Mouse (Mus musculus) thymus, adult 2 months (tissue): ENCODE results near the gene Acsm3. TPM values are rescaled to one million over a fixed set of nuclear protein-coding genes. Genes with fewer than 3 reads are reported as not detected.

Source experiments
- DNase-seq: peaks from one replicate; pipeline ENCODE4 v3.0.0; 2021
- H3K27ac ChIP-seq: fragments of 200-500 bp; 2 replicates; pipeline ENCODE4 v1.5.1; 2012; ENCODE audit warnings: low read length, control low read depth; ENCODE audit not compliant: control insufficient read depth, insufficient read depth
- H3K27me3 ChIP-seq: fragments of 200-500 bp; 2 replicates; pipeline ENCODE4 v1.6.1; 2012; ENCODE audit warnings: mild to moderate bottlenecking, low read length, moderate library complexity, mixed read lengths; ENCODE audit not compliant: control insufficient read depth, insufficient read depth
- H3K36me3 ChIP-seq: fragments of 200-500 bp; 2 replicates; pipeline ENCODE4 v1.6.1; 2012; ENCODE audit warnings: mild to moderate bottlenecking, low read length, moderate library complexity; ENCODE audit not compliant: control insufficient read depth, insufficient read depth
- H3K4me1 ChIP-seq: fragments of 200-500 bp; replicated peaks from 2 replicates; pipeline ENCODE4 v1.6.1; 2012; ENCODE audit warnings: low read length; ENCODE audit not compliant: control insufficient read depth, insufficient read depth
- H3K4me3 ChIP-seq: fragments of 200-500 bp; 2 replicates; pipeline ENCODE4 v1.5.1; 2012; ENCODE audit warnings: mild to moderate bottlenecking, low read length, control low read depth, moderate library complexity; ENCODE audit not compliant: control insufficient read depth, insufficient read depth
- CTCF ChIP-seq: fragments of 200-500 bp; IDR thresholded peaks from 2 replicates; pipeline ENCODE4 v1.5.1; 2012; ENCODE audit warnings: mild to moderate bottlenecking, control low read depth, low read length, moderate library complexity, borderline replicate concordance; ENCODE audit not compliant: control insufficient read depth, poor library complexity, insufficient read depth; ENCODE audit errors: extremely low read depth
- POLR2A ChIP-seq: fragments of 200-500 bp; IDR thresholded peaks from 2 replicates; pipeline ENCODE4 v1.6.1; 2012; ENCODE audit warnings: mild to moderate bottlenecking, low read length, control low read depth, moderate library complexity; ENCODE audit not compliant: control insufficient read depth, poor library complexity, insufficient read depth; ENCODE audit errors: extremely low read depth
- WGBS: fragments of 180-500 bp; shearing (Covaris S2); methylation state at CpG from one replicate; pipeline ENCODE4 v1.1.7; 2018; 5-methylcytosine and 5-hydroxymethylcytosine counted together
- polyA plus RNA-seq: library from polyadenylated mRNA; depleted of rRNA; stranded (reverse); fragments of >200 nt; gene quantifications from 2 replicates; pipeline ENCODE4 v1.2.3, GENCODE M21; 2012

Acsm3 gene
- polyA plus RNA-seq, 1 experiment, result 0.89 TPM

DNA sequence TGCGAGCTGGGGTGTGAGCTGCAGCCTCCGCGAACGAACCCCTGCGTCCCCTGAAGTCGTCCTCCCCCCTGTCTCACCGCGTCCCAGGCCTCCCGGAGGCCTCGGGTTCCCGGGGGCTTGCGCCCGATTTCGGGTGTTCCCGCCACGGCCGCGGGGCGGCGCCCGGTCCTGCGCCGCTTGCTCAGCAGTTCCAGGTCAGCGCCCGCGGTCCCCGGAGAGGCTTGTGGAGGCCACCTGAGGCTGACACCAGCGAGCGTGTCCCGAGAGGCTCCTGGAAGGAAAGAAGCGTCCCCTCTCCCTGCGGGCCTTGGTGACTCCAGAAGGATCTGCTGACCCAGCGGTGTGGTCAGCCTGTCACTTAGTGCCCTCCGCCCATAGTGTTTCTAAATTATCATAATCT is 16.4 kb upstream of the Acsm3 start:
- Histone ChIP-seq H3K36me3 (no peaks in the 10 kb centered on the region), H3K4me1 (no peaks in the 10 kb centered on the region), H3K27me3 (no peaks in the 10 kb centered on the region), H3K4me3 (no peak overlapping the region), H3K27ac (no peak overlapping the region)
- DNase-seq, result no peak
- WGBS, result 16% methylated on average over 34 of the region's 34 CpGs
- TF ChIP-seq POLR2A (no peak), CTCF (peak; percentile 55; the same call in 1 of the 2 replicates)

DNA sequence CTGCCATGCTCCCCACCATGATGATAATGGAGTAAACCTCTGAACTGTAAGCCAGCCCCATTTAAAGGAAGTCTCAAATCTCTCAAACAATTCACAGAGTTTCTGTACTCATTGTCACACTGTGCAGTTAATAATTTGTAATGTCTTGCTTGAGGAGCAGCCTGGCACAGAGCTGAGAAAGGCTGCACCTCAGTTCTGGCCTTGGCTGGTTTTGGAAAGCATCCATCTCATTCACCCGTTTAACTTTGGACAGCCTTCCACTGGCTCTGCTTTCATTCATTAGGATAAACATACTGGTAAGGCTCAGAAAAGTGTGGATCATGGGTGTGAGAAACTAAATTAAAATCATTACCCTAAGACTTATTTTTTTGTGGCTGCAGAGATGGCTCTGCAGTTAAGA is 14.9 kb upstream of the Acsm3 start:
- Histone ChIP-seq H3K27me3 (no peaks in the 10 kb centered on the region), H3K4me1 (no peaks in the 10 kb centered on the region), H3K36me3 (no peaks in the 10 kb centered on the region), H3K27ac (no peak overlapping the region), H3K4me3 (no peak overlapping the region)
- no peak for TF ChIP-seq POLR2A
- TF ChIP-seq CTCF, result no peak
- DNase-seq, result no peak
- WGBS, result 86% methylated on average over 1 of the region's 1 CpGs

DNA sequence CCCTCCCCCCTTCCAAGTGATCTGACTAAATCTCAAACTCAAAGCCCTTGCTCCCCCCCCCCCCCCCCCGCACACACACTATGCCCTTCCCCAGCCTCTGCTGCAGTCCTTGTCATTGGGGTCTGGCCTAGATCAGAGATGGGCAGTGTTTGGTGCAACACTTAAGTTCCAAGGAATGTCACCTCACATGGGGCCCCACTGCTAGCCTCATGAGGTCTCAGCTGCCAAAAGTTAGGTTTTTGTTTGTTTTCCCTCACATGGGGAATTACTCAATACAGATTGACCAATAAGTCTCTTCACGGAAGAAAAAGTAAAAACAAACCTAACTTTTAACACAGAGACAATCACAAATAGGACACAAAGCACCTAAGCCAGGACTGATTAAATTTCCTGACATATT is 12.0 kb upstream of the Acsm3 start:
- whole genome bisulfite sequencing, result 82% methylated on average over 2 of the region's 2 CpGs
- TF ChIP-seq CTCF (no peak), POLR2A (no peak)
- H3K27ac ChIP-seq, result no peak overlapping the region
- no peaks in the 10 kb centered on the region for H3K27me3 ChIP-seq
- H3K36me3 ChIP-seq, result no peaks in the 10 kb centered on the region
- DNase-seq, result no peak
- no peaks in the 10 kb centered on the region for H3K4me1 ChIP-seq
- no peak overlapping the region for H3K4me3 ChIP-seq

DNA sequence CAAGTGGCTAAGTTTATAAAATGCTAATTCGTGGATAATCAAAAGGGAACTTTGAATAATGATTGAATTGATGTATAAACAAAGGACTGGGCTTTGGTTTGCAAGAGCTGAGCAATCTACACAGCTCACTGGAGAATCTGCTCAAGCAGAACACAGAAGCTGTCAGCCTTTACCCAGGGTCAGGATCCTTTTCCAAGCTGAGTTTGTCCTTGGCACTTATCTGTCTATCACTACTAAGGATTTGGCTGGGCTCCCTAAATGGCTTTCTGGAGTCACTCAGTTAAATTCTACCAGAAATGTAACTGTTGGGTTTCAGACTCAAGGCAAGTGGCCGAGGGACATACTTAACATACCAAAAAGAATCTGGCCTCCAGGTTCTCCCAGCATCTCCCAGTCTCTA is 10.8 kb upstream of the Acsm3 start:
- Histone ChIP-seq H3K4me3 (no peak overlapping the region), H3K27me3 (no peaks in the 10 kb centered on the region), H3K27ac (no peak overlapping the region), H3K36me3 (no peaks in the 10 kb centered on the region), H3K4me1 (no peaks in the 10 kb centered on the region)
- 76% methylated on average over 2 of the region's 2 CpGs for WGBS
- TF ChIP-seq POLR2A (no peak), CTCF (no peak)
- no peak for DNase-seq

DNA sequence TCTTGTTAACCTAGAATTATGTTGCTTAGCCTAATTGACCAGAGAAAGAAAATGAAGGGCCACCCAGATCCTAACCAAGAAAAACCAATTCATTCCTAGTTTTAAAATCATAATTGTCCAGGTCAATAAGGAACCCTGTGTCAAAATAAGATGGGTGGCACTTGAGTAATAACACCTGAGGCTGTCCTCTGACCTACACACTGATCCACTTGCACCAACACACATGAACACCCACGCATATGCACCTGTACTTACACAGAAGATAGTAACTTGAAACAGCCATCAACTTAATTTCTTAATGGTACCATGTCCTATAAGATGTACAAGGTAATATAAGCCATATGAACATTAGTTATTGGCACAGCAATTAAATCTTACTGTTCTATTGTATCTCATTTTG is 7.0 kb upstream of the Acsm3 start:
- no peak overlapping the region for H3K27ac ChIP-seq
- no peaks in the 10 kb centered on the region for H3K4me1 ChIP-seq
- 95% methylated on average over 1 of the region's 1 CpGs for WGBS
- H3K4me3 ChIP-seq, result no peak overlapping the region
- no peaks in the 10 kb centered on the region for H3K36me3 ChIP-seq
- no peak for DNase-seq
- TF ChIP-seq CTCF (no peak), POLR2A (no peak)
- H3K27me3 ChIP-seq, result no peaks in the 10 kb centered on the region

DNA sequence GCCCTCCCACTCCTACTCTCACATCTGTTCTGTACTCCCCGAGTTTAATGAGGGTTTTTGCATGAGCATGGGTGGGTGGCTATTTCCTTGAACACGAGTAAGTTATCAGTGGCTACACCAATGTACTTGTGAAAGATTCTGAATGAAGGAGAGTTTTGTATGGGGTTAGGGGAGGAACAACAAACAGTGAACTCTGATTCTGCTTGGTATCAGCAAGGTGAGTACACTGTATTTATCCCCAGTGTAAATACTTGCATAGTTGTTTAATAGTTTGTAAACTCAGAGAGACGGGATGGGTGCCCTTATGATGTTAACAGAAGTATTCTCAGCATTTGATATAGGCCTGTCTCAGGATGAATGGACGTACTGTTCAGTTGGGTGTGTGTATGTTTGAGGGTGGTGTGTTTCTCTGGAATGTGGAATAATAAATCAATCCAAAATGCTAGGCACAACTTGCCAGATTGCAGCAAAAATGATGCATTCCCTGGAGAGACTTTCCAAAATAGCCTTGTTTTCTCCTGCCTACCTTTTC is 1.5 kb downstream of the Acsm3 start:
- no peak overlapping the region for H3K4me3 ChIP-seq
- TF ChIP-seq POLR2A (no peak), CTCF (no peak)
- WGBS, result 69% methylated on average over 4 of the region's 4 CpGs
- DNase-seq, result no peak
- no peaks in the 10 kb centered on the region for H3K4me1 ChIP-seq
- no peak overlapping the region for H3K27ac ChIP-seq
- no peaks in the 10 kb centered on the region for H3K36me3 ChIP-seq
- H3K27me3 ChIP-seq, result no peaks in the 10 kb centered on the region

DNA sequence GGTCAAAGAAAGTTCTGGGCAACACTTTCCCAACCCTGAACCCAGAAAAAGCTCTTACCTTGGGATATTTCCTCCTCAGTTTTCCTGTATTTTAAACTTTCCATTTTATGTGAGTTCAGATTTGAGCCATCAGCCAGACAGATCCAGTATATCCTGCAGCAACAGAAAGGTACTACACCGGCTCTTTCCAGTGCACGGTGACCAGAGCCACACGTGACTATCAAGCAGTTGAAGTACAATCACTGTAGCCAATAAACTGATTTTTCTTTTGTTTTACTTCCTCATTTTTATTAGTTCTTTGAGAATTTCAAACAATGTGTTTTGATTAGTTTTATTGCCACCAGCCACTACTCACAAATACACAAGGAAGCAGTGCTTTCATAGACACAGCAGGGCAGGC is 3.7 kb downstream of the Acsm3 start:
- WGBS, result 71% methylated on average over 3 of the region's 3 CpGs
- no peak overlapping the region for H3K4me3 ChIP-seq
- no peak for DNase-seq
- TF ChIP-seq POLR2A (no peak), CTCF (no peak)
- H3K36me3 ChIP-seq, result no peaks in the 10 kb centered on the region
- no peaks in the 10 kb centered on the region for H3K4me1 ChIP-seq
- H3K27ac ChIP-seq, result no peak overlapping the region
- no peaks in the 10 kb centered on the region for H3K27me3 ChIP-seq
